Mouse (Mus musculus): ENCODE results near the gene Dydc1. TPM values are rescaled to one million over a fixed set of nuclear protein-coding genes. Genes with fewer than 3 reads are reported as not detected.
"Not testable (repeated sequence)": the region's sequence is repeated elsewhere in the genome, so short reads cannot be mapped to it uniquely, and the experiment has no call there.

Dydc1 gene
- total RNA-seq (2022), result not detected

DNA sequence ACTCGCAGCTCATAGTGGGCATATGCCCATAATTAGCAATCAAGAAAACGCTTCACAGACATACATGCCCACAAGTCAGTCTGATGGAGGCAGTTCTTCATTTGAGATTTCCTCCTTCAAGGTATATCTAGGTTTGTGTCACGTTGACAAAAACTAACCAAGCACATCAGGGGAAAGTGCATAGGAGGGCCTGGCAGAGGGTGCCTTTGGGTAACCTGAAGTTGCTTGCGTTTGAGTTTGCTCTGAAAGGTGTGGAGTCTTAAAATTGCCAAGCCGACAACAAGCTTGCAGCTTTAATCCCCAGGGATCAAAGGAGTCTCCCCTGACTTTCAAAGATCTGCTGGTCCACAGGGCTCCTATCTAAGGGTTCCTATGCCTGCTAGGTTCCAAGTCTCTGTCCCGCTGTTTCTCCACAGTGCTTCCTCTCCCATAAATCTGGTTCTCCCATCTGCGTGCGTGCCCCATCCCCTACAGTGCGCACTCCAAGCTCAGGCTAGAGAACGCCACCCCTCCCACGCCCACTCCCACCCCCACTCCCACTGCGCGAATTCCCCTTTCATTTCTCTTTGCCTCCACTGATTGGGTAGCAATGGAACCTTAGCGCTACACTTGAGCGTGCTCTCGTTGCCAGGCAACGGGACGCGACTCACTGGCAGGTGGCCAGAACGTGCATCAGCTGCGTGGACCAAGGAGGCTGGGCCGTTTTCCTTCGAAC lies at the start of gene Dydc1:
Gene Dydc1, plus strand, starts transcription at position 683 of the 715 bp plus-strand sequence.
- peak in 1 of 2 experiments; percentile 12 for DNase-seq (ENCODE audit: low spot score in 2 of 2)

DNA sequence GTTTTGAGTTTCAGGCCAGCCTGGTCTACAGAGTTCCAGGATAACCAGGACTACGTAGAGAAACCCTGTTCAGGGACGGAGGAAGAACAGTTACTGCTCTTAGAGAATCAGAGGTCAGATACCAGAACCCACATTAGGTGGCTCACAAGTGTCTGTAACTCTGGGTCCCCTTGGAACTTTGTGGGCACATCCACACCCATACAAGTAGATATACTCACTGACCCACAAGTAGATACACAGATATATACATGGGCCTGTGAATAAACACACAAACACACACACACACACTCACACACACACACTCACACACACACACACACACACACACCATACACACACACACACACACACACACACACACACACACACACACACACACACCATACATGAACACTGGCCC lies 47.6 kb upstream of the Dydc1 start:
- DNase-seq (ENCODE audit: low spot score in 2 of 2), result no peak

DNA sequence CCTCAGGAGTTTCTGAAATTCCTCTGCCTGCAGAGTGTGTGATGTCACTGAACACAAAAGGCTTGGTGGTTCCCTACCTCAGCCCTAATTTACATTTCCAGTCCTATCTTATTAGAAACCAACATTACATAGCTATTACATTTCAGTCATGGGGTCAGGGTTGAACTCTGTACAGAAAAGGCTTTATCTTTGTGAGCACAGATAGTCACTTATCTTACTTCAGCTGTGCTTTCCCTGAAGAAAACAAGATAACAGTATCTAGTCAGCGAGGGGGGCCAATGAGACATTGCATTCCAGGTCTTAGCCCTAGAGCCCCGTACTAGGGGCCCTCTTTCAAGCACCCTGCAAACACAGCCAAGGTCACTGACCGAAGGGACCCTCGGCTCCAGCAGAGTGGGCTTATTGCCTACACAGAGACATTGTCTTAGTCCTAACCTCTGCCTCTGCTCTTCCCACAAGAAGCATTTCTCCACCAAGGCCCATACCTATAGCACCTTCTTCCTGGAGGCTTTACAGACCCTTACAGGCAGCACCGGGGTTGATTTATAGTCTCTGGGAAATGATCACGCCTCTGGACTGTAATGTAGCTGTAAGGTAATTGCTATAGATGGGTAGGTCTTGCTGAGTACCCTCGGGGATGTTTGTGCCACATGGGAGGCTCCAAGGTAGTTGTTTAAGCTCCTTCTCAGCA lies 47.0 kb upstream of the Dydc1 start:
- DNase-seq (ENCODE audit: low spot score in 2 of 2), result no peak

DNA sequence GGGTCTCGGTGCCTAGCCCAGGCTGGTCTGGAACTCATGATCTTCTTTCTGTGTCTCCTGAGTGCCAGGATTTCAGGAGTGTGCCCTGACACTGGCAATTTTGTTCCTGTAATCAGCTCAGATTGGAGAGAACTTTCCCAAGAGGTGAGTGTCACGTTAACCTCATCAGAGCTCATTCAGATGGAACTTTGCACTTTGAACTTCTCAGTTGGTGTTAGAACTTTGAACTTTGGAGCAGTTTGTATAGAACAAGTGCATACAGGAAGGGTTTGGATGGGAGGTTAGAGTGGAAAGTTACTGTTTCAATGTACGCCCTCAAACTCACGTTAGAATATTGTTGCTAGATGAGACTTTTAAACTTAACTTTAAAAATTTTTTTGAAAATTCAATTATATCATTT lies 43.4 kb upstream of the Dydc1 start:
- DNase-seq (ENCODE audit: low spot score in 2 of 2), result no peak

DNA sequence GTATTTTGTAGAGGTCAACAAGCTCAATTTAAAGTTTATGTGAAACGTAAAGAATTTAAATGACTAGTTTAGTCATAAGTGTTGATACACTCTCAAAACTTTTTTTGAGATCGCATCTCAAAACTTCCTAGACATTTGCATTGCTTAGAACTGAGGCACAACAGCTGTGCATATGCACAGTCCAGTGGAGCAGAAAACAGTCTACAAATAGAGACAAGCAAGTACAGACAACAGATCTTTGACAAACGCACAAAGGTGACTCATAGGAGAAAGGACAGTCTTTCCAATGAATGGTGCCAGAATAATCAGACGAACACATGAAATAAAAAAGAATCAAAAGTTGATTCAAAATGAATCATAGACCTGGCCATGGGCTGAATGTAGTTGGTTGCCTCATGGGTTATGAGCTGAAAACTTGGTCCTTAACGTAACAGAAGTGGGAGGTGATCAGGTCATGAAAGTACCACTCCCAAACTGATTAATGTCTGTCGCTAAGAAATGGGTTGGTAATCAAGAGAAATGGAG lies 41.7 kb upstream of the Dydc1 start:
- DNase-seq (ENCODE audit: low spot score in 2 of 2), result no peak

DNA sequence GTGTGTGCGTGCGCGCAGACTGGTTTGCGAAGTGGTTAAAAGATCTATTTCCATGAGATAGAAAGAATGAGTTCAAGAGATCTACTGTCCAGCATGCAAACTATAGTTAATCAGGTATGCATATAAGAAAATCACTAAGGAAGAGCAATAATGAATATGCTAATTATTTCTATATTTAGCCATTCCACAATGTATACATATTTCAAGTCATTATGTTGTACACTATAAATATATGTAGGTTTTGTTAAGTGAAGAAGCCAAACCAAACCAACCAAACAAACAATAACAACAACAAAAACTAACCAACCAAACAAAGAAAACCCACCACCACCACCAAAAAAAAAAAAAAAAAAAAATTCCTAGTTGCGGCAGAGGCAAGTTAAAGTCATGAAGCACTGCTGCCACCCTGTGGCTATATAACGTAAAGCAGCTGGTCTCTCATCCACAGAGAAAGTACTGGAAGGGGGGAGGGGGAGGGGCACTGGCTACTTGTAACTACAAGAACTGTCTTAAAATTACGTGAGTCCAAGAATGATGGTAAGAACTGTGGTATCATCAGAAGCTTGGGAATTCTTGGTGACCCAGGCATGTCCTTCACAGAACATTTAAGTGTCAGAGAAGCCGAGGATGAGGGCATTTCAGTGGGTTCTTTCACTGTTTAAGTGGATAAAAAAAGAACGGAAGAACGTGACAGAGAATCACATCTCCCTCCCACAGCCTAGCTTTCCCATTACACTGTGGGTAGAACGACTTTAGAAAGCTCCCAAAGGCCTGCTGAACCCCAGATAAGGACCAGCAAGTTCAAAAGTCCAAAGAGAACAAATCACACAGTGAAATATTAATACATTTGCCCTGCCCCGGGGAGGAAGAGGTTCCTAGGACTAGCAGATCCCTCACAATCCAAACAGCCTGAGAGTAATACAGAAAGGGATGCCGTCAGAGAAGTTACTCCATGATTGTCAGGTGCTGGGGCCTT lies 39.3 kb upstream of the Dydc1 start:
- DNase-seq (ENCODE audit: low spot score in 2 of 2), result peak; percentile 52 to 61

DNA sequence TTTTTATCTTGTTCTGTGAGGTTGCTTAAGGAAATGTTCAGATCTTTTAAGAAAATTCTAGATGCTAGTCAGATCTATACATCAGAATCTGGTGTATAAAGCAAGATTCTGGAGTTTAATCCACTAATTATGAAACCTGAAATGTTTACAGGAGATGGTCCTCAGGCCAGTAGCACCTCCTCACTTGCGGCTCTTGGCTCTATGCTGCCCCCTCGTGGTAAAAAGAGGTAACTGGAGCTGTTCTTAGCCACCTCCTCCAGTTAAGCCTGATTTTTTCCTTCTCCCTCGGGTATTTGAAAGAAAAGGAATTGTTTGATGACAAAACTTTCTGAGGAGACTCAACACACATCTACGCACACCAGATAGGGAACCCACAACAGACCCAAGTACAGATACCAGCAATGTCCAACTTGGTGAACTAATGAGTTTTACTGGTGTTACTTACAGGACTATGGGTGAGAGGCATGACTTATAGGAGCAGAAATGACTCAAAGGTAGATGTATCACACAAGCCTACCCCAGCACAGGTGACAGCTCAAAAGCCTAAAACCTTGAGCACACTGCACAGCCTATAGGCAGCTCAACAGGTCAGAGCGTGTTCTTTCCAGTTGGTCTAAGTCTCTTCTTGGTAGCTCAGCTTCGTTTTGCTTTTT lies 37.4 kb upstream of the Dydc1 start:
- no peak for DNase-seq (ENCODE audit: low spot score in 2 of 2)

DNA sequence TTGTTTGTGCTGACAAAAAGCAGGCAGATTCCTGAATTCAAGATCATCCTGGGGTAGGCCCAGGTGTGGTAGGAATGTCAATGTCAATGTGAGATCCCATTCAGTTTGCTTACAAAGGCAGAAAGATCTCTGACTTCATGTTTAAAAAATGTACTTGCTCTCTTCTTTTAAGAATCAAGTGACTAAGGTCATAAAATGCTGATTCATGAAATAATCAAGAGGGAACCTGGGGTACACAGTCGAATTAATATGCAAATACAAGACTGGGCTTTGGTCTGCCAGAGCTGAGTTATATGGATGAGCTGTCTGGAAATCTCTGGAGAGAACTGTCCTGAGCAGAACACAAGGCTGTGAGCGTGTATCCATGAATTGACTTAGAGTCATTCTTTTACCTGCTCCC lies 25.3 kb upstream of the Dydc1 start:
- DNase-seq (ENCODE audit: low spot score in 2 of 2), result no peak

DNA sequence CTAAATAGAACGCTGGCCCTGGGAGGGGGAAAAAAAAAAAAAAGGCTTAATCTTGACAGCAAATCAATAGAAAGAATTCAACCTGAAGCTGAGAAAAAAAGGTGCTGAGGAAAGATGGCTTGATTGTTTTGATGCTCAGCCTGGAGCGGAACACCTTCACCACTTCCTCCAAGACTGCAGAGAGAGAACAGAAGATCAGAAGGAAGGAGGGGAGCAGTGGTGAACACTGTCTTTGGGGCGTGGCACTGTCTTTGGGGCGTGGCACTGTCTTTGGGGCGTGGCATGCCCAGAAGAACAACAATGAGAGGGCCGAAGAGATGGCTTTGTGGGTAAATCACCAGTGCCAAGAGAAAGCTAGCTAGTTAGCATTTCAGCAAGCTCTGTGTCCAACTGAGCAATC lies 22.2 kb upstream of the Dydc1 start:
- DNase-seq (ENCODE audit: low spot score in 2 of 2), result no peak

DNA sequence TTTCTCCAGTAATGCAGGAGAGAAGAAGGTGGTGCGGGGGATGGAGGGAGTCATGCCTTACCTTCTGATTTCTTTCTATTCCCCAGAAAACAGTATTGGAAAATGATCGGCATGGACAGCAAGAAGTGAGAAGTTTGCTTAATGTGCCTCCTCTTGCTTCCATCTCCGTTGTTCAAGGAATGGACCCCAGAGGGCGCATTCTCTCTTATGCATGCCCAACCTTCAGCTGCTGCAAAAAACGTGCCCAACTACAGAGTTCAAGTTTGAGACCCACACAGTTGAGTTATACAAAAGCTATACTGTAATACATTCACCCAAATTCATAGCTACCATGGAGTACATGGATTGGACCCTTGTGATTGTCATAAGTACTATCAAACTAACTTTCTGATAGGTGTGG lies 20.2 kb upstream of the Dydc1 start:
- no peak for DNase-seq (ENCODE audit: low spot score in 2 of 2)

DNA sequence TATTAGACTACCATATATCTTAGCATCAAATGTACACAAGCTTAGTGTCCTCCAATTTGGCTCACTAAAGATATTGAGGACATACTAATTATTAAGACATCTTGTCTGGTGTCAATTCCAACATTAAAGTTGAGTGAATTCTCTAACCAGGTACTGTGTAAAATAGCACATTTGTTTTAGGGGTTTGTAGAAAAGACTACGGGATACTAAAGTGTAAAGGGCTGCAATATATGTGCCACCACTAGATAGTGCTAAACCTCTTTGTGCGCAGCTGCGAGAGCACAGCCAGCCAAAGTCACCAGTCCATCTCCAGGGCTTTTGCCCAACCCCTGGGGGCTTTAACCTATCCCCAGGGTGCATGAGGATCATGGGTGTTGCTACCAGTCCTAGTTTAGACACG lies 19.5 kb upstream of the Dydc1 start:
- not testable (repeated sequence) for DNase-seq (ENCODE audit: low spot score in 2 of 2)

DNA sequence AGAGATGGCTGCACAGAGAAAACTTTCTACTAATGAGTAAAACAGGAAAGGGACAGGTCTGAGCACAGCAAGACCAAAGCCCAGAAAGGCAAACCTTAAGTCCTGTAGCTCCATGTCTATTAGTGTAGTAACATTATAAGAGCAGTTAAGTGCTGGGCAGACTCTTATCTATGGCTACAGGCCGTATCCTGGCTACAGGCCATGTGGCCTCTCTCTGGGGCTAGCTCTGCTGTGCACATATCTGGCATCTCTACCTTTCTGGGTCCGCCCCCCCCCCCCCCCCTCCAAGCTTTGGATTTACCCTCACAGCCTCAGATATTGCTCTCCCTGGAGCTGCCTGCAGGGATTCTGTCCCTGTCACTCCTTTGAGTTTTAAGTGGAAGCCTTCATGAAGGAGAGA lies 7.5 kb upstream of the Dydc1 start:
- DNase-seq (ENCODE audit: low spot score in 2 of 2), result no peak

DNA sequence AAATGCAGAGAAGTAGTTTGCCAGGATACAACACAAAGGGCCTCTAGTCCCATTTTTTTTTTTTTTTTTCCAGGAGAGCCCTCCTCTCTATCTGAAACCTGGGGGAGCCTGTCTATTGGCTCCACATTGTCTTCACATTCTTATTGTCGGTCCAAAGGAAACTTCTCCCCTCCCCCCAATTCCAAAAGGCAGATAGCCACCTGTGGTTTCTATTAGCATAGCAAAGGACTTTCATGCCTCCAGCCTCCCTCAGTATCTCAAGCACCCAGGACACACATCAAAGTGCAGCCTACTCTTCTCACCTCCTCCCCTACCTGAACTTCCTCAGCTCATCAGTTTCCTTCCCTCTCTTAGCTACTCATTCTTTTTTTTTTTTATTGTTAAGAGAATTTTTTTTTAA lies 6.3 kb upstream of the Dydc1 start:
- DNase-seq (ENCODE audit: low spot score in 2 of 2), result no peak

DNA sequence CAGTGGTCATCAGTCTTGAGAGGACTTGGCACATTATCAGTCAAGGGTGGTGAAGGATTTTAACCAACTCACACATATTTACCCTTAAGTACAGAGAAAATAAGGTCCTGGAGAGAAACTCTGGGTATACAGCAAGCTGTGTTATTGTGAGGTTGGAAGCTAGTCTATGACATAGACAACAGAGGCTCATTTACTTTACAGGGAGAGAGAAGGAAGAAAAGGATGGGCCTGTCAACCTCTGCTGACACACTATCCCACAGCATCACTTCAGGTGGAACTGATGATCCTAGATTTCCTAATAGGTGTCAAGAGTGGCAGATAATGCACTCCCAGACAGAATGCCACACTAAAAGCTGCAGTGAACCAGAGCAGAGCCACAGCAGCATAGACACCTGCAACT lies 3.6 kb upstream of the Dydc1 start, which contains the start of gene Dydc2:
Gene Dydc2, minus strand, starts transcription at position 101 of the 400 bp plus-strand sequence.
- no peak for DNase-seq (ENCODE audit: low spot score in 2 of 2)

DNA sequence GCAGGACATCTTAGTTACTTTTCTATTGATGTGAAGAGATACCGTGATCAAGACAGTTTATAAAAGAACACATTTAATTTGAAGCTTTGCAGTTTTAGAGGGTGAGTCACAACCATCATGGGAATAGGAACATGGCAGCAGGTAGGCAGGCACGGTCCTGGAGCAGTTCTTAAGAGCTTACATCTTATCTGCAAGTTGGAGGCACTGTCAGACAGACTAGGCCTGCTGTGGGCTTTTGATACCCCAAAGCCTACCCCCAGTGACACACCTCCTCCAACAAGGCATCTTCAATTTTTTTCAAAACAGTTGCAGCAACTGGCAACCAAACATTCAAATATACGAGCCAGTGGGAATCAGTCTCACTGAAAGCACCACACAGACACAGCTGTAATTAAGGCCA lies 2.4 kb upstream of the Dydc1 start:
- no peak for DNase-seq (ENCODE audit: low spot score in 2 of 2)

DNA sequence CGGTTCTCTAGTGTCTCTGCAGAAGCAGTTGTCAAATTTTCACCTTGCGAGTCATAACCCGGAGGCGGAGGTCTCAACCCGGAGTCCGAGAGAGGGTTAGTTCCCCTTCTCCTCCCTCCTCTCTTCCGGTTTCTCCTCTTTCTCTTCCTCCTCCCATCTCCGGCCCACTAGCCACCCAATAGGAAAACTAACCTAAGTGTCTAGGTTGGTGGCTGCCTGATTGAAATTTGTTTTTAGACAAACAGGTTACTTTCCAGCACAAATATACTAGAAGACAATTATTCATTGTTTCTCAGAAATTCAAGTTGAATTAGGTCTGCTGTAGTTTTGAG lies 199 bp downstream of the Dydc1 start:
- no peak for DNase-seq (ENCODE audit: low spot score in 2 of 2)

DNA sequence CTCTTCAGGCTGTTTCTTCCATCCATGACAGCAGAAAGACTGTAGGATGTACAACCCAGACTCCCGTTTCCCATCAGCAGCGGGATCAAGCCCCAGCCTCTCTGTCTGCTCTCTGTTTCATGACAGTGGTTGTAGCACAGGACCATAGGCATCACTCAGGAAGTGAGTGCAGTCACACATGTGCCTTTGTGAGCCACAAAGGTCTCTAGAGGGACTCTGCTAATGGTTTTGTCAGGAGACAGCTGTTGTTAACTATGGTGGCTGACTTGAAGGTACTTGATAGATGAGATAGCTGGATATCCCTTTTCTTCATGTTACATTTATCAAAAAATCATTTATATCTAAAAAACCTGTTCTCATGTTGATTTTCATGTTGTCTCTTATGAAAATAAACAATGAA lies 9.7 kb downstream of the Dydc1 start:
- no peak for DNase-seq (ENCODE audit: low spot score in 2 of 2)

DNA sequence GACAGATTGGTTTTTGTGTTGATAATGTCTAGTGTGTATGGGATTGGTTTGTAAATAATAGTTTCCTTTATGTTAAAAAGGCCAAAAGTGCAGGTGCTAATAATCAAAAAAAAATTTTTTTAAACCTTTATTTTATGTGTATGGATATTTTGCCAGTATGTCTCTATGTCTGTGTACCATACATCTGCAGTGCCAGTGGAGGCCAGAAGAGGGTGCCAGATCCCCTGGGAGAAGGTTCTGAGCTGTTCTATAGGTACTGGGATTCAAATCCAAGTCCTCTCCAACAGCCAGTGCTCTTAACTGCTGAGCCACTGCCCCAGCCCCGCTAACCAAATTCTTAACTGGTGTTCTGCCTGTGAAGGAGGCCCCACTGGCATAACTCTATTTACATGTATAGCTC lies 14.8 kb downstream of the Dydc1 start:
- no peak for DNase-seq (ENCODE audit: low spot score in 2 of 2)

DNA sequence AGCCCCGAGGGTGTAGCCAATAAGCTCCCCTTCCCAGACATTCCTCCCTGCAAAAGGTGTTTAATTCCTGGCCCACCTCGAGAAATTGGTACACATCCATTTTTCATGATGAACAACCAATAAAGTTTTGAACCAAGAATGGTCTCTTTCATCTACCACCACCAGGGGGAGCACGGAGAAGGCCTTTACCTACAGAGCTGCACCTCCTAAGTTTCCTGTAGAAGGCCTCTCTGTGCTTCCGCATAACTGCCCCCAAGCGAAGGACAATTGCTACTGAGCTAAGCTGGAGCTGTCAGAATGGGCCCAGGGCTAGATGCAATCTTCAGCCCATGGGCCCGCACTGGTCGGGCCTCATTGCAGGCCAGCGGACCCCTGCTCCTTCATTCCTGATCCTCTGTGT lies 18.1 kb downstream of the Dydc1 start:
- DNase-seq (ENCODE audit: low spot score in 2 of 2), result no peak

DNA sequence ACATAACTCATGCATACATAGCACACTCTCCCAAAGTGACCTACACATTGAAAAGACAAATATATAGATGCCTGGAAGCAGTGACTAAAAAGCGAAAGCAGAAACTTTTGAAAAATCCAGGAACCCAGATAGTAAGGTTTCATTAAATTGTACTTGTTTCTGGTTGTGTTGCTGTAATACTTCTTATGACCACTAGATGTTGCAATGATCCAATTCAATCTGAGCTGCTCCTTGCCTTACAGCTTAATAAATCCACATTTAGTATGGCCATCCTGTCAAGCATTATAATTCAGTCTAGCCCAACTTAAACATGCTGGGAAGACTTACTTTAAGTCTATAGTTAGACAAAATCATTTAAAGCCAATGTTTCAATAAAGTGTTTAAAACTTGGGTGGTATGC lies 21.4 kb downstream of the Dydc1 start:
- DNase-seq (ENCODE audit: low spot score in 2 of 2), result no peak

DNA sequence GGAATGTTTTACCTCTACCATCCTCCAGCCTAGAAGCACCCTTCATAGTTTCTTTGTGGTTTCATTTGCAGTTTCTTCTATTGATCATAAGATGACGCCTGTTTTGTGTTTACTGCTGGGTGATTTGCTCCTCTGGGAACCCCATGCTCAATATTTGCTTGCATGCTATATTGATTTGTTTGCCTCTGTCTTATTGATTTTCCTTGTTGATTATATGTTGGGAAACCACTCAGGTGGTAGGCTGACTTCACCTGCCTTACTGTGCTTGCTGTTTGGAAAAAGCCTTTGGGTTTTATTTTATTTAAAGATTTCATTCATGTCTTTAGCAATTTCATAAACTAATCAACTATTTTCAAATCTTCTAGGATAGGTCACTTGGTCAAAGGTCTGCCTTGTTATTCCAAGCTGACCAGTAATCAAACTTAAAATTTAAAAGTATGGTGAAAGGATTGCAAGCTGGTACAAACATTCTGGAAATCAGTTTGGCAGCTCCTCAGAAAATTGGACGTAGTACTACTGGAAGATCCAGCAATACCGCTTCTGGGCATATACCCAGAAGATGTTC lies 23.7 kb downstream of the Dydc1 start:
- no peak for DNase-seq (ENCODE audit: low spot score in 2 of 2)

Measured in gastrocnemius, adult 8-10 months (tissue).